Mouse (Mus musculus) erythroblast, embryonic 14.5 days (primary cell): ENCODE results near the gene Vamp2. TPM values are rescaled to one million over a fixed set of nuclear protein-coding genes. Genes with fewer than 3 reads are reported as not detected.

Experiments used
- H3K27me3 ChIP-seq: 2 replicates; pipeline ENCODE4 v1.6.1; 2012; ENCODE audit warnings: inconsistent platforms; ENCODE audit not compliant: control insufficient read depth
- H3K36me3 ChIP-seq: 2 replicates; pipeline ENCODE4 v1.6.1; 2012; ENCODE audit warnings: mild to moderate bottlenecking, inconsistent platforms; ENCODE audit not compliant: control insufficient read depth
- H3K4me1 ChIP-seq: 2 replicates; pipeline ENCODE4 v1.6.1; 2012; ENCODE audit warnings: inconsistent platforms; ENCODE audit not compliant: control insufficient read depth
- H3K4me3 ChIP-seq: replicated peaks from 2 replicates; pipeline ENCODE3; 2012; ENCODE audit warnings: moderate library complexity, mild to moderate bottlenecking, inconsistent platforms
- H3K9me3 ChIP-seq: 2 replicates; pipeline ENCODE4 v1.6.1; 2012; ENCODE audit warnings: low read length, inconsistent platforms, mixed read lengths; ENCODE audit not compliant: control insufficient read depth
- GATA1 ChIP-seq: IDR thresholded peaks from 2 replicates; pipeline ENCODE4 v1.6.1; 2012; ENCODE audit warnings: low read length, inconsistent platforms, mixed read lengths
- TAL1 ChIP-seq: IDR thresholded peaks from 3 replicates; pipeline ENCODE4 v1.6.1; 2012; ENCODE audit warnings: low read length, inconsistent platforms, mixed read lengths
- polyA plus RNA-seq: library from polyadenylated mRNA; stranded (reverse); fragments of >175 nt; gene quantifications from 2 replicates; pipeline ENCODE4 v1.2.3, GENCODE M21; 2012

Vamp2 gene
- 7.9 and 9.1 TPM in 2 replicates for polyA plus RNA-seq

GRCm38 (mm10) chr11:69088103-69088855 is at the start of gene Vamp2:
Gene Vamp2 (plus strand): TSS chr11:69088490.
- H3K9me3 ChIP-seq, result no peaks in the 10 kb centered on the region
- H3K36me3 ChIP-seq, result peaks cover 37% of the 10 kb centered on the region
- TF ChIP-seq TAL1, result no peak
- TF ChIP-seq GATA1, result no peak
- peak within 1 kb of the TSS; percentile 100 for H3K4me3 ChIP-seq
- H3K27me3 ChIP-seq, result no peaks in the 10 kb centered on the region; the same call in 1 of the 2 replicates
- H3K4me1 ChIP-seq, result peaks cover 57% of the 10 kb centered on the region

DNA sequence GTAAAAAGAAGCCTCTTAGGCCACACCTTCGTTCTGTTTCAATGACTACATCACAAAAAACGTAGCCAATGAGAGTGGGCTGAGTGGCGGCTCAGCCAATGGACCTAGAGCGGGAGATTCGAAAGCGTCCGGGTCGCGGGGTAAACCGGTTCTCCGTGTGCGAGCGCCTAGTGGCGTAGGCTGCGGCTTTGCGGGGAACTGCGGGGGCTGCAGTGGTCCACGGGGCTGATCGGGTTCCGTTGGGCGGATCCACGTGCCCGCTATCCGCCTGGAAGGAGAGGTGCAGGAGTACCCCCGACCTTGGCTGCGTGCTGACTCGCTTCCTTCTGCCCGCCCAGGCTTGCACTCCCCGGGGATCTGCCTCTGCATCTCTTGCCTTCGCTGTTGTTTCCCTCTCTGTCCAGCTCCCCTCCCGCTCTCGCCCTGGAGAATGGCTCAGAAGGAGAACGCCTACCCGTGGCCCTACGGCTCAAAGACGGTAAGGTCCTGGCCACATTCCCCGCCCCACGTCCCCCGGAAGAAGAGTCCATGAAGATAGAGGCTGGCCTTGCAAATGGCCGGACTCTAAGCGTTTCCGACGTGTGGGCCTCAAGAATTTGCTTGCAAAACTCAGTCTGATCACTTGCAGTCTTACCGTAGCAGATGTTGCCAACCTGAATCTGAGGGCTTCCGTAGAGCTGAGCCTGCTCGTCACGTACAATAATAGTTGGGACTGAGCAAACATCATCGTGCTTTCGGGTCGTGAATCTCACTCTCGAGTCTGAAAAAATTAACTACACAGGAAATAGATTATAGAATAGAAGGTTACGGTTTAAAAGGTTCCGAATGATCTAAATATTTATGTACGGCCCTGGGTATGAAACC is 42.5 kb upstream of the Vamp2 start, which contains the start of gene Aurkb:
Aurkb (plus strand) TSS at position 117 of the 864 bp plus-strand sequence.
- peaks cover 64% of the 10 kb centered on the region for H3K4me1 ChIP-seq
- H3K4me3 ChIP-seq, result peak within 1 kb of the TSS; percentile 74
- TF ChIP-seq TAL1 (no peak), GATA1 (no peak)
- no peaks in the 10 kb centered on the region for H3K9me3 ChIP-seq
- peaks cover 45% of the 10 kb centered on the region for H3K36me3 ChIP-seq
- H3K27me3 ChIP-seq, result no peaks in the 10 kb centered on the region

DNA sequence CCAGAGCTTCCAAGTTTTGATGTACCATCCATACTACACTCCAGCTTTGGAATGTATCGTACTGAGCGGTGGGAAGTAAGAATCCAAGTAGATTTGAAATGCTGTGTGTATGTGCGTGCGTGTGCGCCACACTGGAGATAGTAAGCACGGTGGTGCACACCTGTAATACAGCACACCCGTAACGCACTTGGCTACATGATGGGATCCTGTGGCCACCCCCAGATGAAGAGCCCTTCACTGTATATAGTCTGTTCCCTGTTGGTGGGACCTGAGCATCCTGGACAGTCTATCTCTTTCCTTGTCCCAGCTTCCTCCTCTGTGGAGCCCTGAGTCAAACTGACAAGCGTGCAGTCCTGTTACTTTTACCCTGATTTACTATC is 41.9 kb upstream of the Vamp2 start:
- TF ChIP-seq GATA1 (no peak), TAL1 (no peak)
- H3K36me3 ChIP-seq, result peaks cover 51% of the 10 kb centered on the region
- H3K4me1 ChIP-seq, result peaks cover 61% of the 10 kb centered on the region
- no peaks in the 10 kb centered on the region for H3K9me3 ChIP-seq
- H3K4me3 ChIP-seq, result peak overlapping the region; percentile 74
- no peaks in the 10 kb centered on the region for H3K27me3 ChIP-seq

GRCm38 (mm10) chr11:69047592-69047991 is 40.7 kb upstream of the Vamp2 start:
- H3K36me3 ChIP-seq, result peaks cover 63% of the 10 kb centered on the region
- H3K27me3 ChIP-seq, result no peaks in the 10 kb centered on the region
- TF ChIP-seq GATA1, result no peak
- TF ChIP-seq TAL1, result no peak
- H3K4me1 ChIP-seq, result peaks cover 58% of the 10 kb centered on the region
- no peaks in the 10 kb centered on the region for H3K9me3 ChIP-seq
- H3K4me3 ChIP-seq, result peak overlapping the region; percentile 74

DNA sequence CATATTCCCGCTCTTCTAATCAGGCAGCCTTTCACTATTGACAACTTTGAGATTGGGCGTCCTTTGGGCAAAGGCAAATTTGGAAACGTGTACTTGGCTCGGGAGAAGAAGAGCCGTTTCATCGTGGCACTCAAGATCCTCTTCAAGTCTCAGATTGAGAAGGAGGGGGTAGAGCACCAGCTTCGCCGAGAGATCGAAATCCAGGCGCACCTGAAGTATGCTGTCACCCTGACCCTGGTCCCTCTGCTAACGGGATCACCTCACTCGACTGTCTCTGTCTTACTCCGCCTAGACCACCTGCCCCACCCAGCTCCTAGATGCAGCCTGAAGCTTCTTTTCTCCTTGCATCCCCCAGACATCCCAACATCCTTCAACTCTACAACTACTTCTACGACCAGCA is 40.1 kb upstream of the Vamp2 start:
- no peaks in the 10 kb centered on the region for H3K9me3 ChIP-seq
- peaks cover 61% of the 10 kb centered on the region for H3K4me1 ChIP-seq
- no peaks in the 10 kb centered on the region for H3K27me3 ChIP-seq
- TF ChIP-seq GATA1, result no peak
- TF ChIP-seq TAL1, result no peak
- H3K4me3 ChIP-seq, result peak overlapping the region; percentile 74
- peaks cover 69% of the 10 kb centered on the region for H3K36me3 ChIP-seq

- H3K36me3 ChIP-seq, result peaks cover 89% of the 10 kb centered on the region
- no peaks in the 10 kb centered on the region for H3K9me3 ChIP-seq
- H3K4me1 ChIP-seq, result peaks cover 56% of the 10 kb centered on the region
- no peak overlapping the region for H3K4me3 ChIP-seq
- TF ChIP-seq TAL1 (no peak), GATA1 (no peak)
- no peaks in the 10 kb centered on the region for H3K27me3 ChIP-seq
Observed at GRCm38 (mm10) chr11:69050748-69051147, 37.5 kb upstream of the Vamp2 start.

GRCm38 (mm10) chr11:69051771-69052170 is 36.5 kb upstream of the Vamp2 start:
- Histone ChIP-seq H3K4me1 (peaks cover 52% of the 10 kb centered on the region), H3K36me3 (peaks cover 84% of the 10 kb centered on the region), H3K27me3 (no peaks in the 10 kb centered on the region), H3K4me3 (no peak overlapping the region), H3K9me3 (no peaks in the 10 kb centered on the region)
- TF ChIP-seq GATA1 (no peak), TAL1 (no peak)

DNA sequence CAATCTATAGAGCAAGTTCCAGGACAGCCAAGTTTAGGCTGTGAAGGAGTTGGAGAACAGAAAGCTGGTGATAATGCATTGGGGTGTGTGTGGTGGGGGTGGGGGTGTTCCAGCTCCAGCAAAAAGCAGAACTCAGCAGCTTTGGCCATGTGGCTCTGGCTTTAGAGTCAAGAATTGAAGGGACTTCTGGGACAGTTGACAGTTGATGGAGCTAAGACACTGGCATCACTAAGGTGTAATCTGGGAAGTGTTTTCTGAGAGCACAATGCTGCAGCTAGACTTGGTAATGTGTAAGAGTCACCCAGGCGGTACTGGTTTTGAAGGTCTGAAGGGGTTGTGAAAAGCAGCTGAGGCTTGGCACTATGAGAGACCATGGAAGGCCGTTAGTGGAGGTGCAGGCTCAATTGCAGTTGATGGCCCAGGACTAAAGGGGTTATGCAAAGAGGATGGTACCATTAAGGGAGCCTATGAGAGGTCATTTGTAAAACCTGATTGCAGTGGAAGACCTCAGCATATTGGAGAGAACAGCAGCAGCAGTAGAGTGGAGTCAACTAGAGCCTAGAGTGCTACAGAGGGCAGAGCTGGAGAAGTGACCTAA is 35.4 kb upstream of the Vamp2 start:
- Histone ChIP-seq H3K27me3 (no peaks in the 10 kb centered on the region), H3K9me3 (no peaks in the 10 kb centered on the region), H3K4me3 (no peak overlapping the region), H3K36me3 (peaks cover 73% of the 10 kb centered on the region), H3K4me1 (peaks cover 44% of the 10 kb centered on the region)
- no peak for TF ChIP-seq GATA1
- TF ChIP-seq TAL1, result no peak

DNA sequence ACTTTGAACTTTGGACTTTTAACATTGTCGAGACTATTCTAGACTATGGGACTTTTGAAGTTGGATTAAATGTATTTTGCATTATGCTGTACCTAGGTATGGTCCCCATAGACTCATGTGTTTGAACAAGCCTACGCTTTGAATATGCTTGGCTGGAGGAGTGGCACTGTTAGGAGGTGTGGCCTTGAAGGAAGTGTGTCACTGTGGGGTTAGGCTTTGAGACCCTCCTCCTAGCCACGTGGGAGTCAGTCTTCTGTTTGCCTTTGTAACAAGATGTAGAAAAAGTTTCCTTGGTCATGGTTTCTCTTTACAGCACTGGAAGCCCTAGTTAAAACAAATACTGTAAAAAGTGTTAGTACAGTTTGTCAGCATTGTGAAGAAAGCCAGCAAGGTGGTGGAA is 34.4 kb upstream of the Vamp2 start:
- Histone ChIP-seq H3K9me3 (no peaks in the 10 kb centered on the region), H3K36me3 (peaks cover 63% of the 10 kb centered on the region), H3K27me3 (no peaks in the 10 kb centered on the region), H3K4me3 (no peak overlapping the region), H3K4me1 (peaks cover 44% of the 10 kb centered on the region)
- TF ChIP-seq GATA1 (no peak), TAL1 (no peak)
